Mouse (Mus musculus) limb, embryonic 14.5 days (tissue): ENCODE results near the gene Clasp1. TPM values are rescaled to one million over a fixed set of nuclear protein-coding genes. Genes with fewer than 3 reads are reported as not detected.

Experiments
- ATAC-seq: fragments of 200-750 bp; cut with Nextera tagmentation; 2 replicates; pipeline ENCODE4 v1.8.0; 2017; ENCODE audit warnings: low read depth, moderate number of reproducible peaks, moderate TSS enrichment; ENCODE audit not compliant: low FRiP score
- DNase-seq: peaks from one replicate; pipeline ENCODE4 v3.0.0-alpha.2; 2015; ENCODE audit warnings: low spot score
- H3K27ac ChIP-seq: fragments of 300-500 bp; sonication (generic); replicated peaks from 2 replicates; pipeline ENCODE4 v1.5.1; 2014; ENCODE audit warnings: low read depth, mild to moderate bottlenecking, low read length, moderate library complexity, mixed read lengths
- H3K27me3 ChIP-seq: fragments of 300-500 bp; sonication (generic); 2 replicates; pipeline ENCODE4 v1.6.1; 2014; ENCODE audit warnings: low read length, mixed read lengths; ENCODE audit not compliant: control insufficient read depth, insufficient read depth
- H3K36me3 ChIP-seq: fragments of 300-500 bp; sonication (generic); 2 replicates; pipeline ENCODE4 v1.6.1; 2014; ENCODE audit warnings: mild to moderate bottlenecking, low read length, moderate library complexity, mixed read lengths; ENCODE audit not compliant: control insufficient read depth, insufficient read depth
- H3K4me1 ChIP-seq: fragments of 300-500 bp; sonication (generic); 2 replicates; pipeline ENCODE4 v1.6.1; 2014; ENCODE audit warnings: antibody characterized with exemption, low read length, mixed read lengths; ENCODE audit not compliant: control insufficient read depth, insufficient read depth
- H3K4me2 ChIP-seq: fragments of 300-500 bp; sonication (generic); replicated peaks from 2 replicates; pipeline ENCODE4 v1.6.1; 2014; ENCODE audit warnings: low read depth, mild to moderate bottlenecking, low read length, moderate library complexity; ENCODE audit not compliant: severe bottlenecking
- H3K4me3 ChIP-seq: fragments of 300-500 bp; sonication (generic); replicated peaks from 2 replicates; pipeline ENCODE4 v1.5.1; 2014; ENCODE audit warnings: low read length
- H3K9ac ChIP-seq: fragments of 300-500 bp; sonication (generic); 2 replicates; pipeline ENCODE4 v1.6.1; 2014; ENCODE audit warnings: mild to moderate bottlenecking, low read depth, low read length, moderate library complexity; ENCODE audit not compliant: severe bottlenecking
- H3K9me3 ChIP-seq: fragments of 300-500 bp; sonication (generic); 2 replicates; pipeline ENCODE4 v1.6.1; 2016; ENCODE audit warnings: low read length; ENCODE audit not compliant: control insufficient read depth
- POLR2A ChIP-seq: fragments of 200-500 bp; IDR thresholded peaks from 2 replicates; pipeline ENCODE4 v1.8.0; 2012; ENCODE audit warnings: inconsistent platforms, mild to moderate bottlenecking, moderate library complexity, borderline replicate concordance; ENCODE audit not compliant: insufficient read depth, insufficient read length; ENCODE audit errors: extremely low read depth
- WGBS: fragments of 180-500 bp; shearing (Covaris S2); extraction: QIAGEN DNeasy Blood & Tissue Kit; methylation state at CpG from one replicate; pipeline ENCODE4 v1.1.7; 2014; 5-methylcytosine and 5-hydroxymethylcytosine counted together
- polyA plus RNA-seq, 2 experiments: library from polyadenylated mRNA; depleted of rRNA in 1 of 2; stranded (reverse) in 1 of 2; unstranded in 1 of 2; fragments of >200 nt; fragmentation: Nextera tagmentation in 1 of 2; extraction: Ambion mirVana in 1 of 2; gene quantifications; 2 replicates each; pipeline versions ENCODE4 v1.2.1 to v1.2.3; 2012 to 2014

Clasp1 gene
- polyA plus RNA-seq, 2 experiments, result 47.8 to 48.5 TPM

- Histone ChIP-seq H3K27ac (no peak overlapping the region), H3K4me1 (no peaks in the 10 kb centered on the region), H3K36me3 (peaks cover 92% of the 10 kb centered on the region), H3K4me3 (no peak overlapping the region), H3K9ac (no peak overlapping the region), H3K4me2 (no peak overlapping the region), H3K27me3 (no peaks in the 10 kb centered on the region), H3K9me3 (no peaks in the 10 kb centered on the region)
- no peak for ATAC-seq
- no peak for TF ChIP-seq POLR2A
- no peak for DNase-seq
- WGBS, result 91% methylated on average over 5 of the region's 5 CpGs
Observed at GRCm38 (mm10) chr1:118551152-118551551, 162.3 kb downstream of the Clasp1 start.

DNA sequence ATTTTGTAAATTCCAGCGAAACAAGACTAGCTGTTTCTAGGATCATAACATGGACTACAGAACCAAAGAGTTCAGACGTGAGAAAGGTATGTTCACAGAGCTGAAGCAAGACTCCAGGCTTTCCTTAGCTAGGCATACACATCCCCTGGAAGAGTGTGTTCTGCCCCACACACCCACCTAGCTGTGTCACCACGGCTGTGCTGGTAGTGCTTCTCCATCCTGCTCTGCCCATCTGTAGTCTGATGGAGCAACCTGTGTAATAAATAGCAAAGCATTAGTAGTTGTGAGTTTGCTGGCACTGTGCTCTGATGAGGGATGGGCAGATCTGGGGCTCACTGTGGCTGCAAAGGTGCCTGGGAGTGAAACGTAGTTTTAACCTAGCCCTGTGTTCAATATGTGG lies 163.2 kb downstream of the Clasp1 start:
- H3K36me3 ChIP-seq, result peaks cover 92% of the 10 kb centered on the region
- no peaks in the 10 kb centered on the region for H3K4me1 ChIP-seq
- TF ChIP-seq POLR2A, result no peak
- no peak overlapping the region for H3K4me3 ChIP-seq
- no peaks in the 10 kb centered on the region for H3K27me3 ChIP-seq
- DNase-seq, result no peak
- ATAC-seq, result no peak
- H3K4me2 ChIP-seq, result no peak overlapping the region
- no peak overlapping the region for H3K9ac ChIP-seq
- no peak overlapping the region for H3K27ac ChIP-seq
- WGBS, result 93% methylated on average over 4 of the region's 4 CpGs
- H3K9me3 ChIP-seq, result no peaks in the 10 kb centered on the region

DNA sequence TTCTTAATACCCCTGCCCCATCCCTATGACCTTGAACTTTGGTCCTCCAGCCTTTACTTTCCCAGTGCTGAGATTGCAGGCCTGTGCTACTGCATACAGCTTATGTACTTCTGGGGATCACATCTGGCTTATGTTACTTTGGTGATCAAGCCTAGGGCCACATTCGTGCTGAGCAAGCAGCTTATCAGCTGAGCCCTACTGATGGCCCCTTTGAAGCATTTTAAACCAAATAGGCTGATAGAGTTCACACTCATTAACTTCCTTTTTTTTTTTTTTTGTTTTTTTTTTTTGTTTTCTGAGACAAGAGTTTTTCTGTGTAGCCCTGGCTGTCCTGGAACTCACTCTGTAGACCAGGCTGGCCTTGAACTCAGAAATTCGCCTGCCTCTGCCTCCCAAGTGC lies 164.2 kb downstream of the Clasp1 start:
- no peaks in the 10 kb centered on the region for H3K27me3 ChIP-seq
- WGBS, result 84% methylated on average over 2 of the region's 2 CpGs
- ATAC-seq (no peak), DNase-seq (no peak)
- H3K36me3 ChIP-seq, result peaks cover 92% of the 10 kb centered on the region
- no peak overlapping the region for H3K9ac ChIP-seq
- H3K4me2 ChIP-seq, result no peak overlapping the region
- H3K4me1 ChIP-seq, result no peaks in the 10 kb centered on the region
- no peak overlapping the region for H3K27ac ChIP-seq
- no peaks in the 10 kb centered on the region for H3K9me3 ChIP-seq
- no peak overlapping the region for H3K4me3 ChIP-seq
- TF ChIP-seq POLR2A, result no peak

- H3K9ac ChIP-seq, result no peak overlapping the region
- ATAC-seq (no peak), DNase-seq (no peak)
- no peaks in the 10 kb centered on the region for H3K4me1 ChIP-seq
- H3K9me3 ChIP-seq, result no peaks in the 10 kb centered on the region
- H3K4me2 ChIP-seq, result no peak overlapping the region
- no peak for TF ChIP-seq POLR2A
- H3K27ac ChIP-seq, result no peak overlapping the region
- H3K27me3 ChIP-seq, result no peaks in the 10 kb centered on the region
- peaks cover 90% of the 10 kb centered on the region for H3K36me3 ChIP-seq
- 95% methylated on average over 3 of the region's 3 CpGs for WGBS
- no peak overlapping the region for H3K4me3 ChIP-seq
Observed at GRCm38 (mm10) chr1:118553451-118553850, 164.6 kb downstream of the Clasp1 start.

DNA sequence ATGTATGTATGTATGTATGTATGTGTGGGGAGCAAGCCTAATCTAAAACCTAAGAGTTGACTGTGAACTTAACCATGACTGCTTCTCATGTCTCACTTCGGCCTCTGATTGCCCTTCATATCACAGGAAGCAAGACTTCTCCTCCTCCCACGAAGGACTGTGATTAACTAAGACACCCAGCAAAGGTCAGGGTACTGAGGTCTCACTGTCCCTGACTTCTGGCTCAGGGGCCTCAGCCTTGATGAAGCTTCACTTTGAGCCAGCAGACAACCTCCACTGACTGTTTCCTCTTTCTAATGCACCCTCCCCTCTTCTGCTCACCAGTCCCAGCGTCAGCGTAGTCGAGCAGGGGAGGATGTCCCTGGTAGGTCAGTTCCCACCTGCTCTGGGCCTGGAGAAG lies 166.1 kb downstream of the Clasp1 start:
- WGBS, result 84% methylated on average over 5 of the region's 5 CpGs

DNA sequence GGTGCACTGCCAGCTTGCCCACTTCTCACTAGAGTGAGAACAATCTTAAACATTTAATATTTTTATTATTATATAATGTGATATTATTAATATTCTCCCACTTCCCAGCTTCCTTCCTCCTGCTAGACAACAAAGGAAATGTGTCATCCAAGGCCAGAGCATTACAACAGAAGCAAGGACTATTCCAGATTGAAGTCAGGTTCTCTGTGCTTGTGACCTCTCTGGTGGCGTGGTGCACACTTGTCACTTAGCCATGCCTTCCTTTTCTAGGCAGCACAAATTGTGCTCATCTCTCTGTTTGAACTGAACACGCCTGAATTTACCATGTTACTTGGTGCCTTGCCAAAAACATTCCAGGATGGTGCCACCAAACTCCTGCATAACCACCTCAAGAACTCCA lies 170.9 kb downstream of the Clasp1 start:
- H3K36me3 ChIP-seq, result peaks cover 80% of the 10 kb centered on the region
- H3K9ac ChIP-seq, result no peak overlapping the region
- DNase-seq, result no peak
- H3K9me3 ChIP-seq, result no peaks in the 10 kb centered on the region
- no peaks in the 10 kb centered on the region for H3K27me3 ChIP-seq
- no peak for ATAC-seq
- H3K4me1 ChIP-seq, result no peaks in the 10 kb centered on the region
- no peak overlapping the region for H3K27ac ChIP-seq
- no peak overlapping the region for H3K4me3 ChIP-seq
- WGBS, result 89% methylated on average over 2 of the region's 2 CpGs
- TF ChIP-seq POLR2A, result no peak
- H3K4me2 ChIP-seq, result no peak overlapping the region

More for the DNA sequence above, 166.1 kb downstream of the Clasp1 start:
- Histone ChIP-seq H3K36me3 (peaks cover 80% of the 10 kb centered on the region), H3K9me3 (no peaks in the 10 kb centered on the region), H3K4me1 (no peaks in the 10 kb centered on the region), H3K27ac (no peak overlapping the region), H3K27me3 (no peaks in the 10 kb centered on the region), H3K4me3 (no peak overlapping the region), H3K4me2 (no peak overlapping the region), H3K9ac (no peak overlapping the region)
- ATAC-seq (no peak), DNase-seq (no peak)
- no peak for TF ChIP-seq POLR2A
